Mouse (Mus musculus) kidney, adult 2 months (tissue): Measurements from ENCODE around the gene Ankrd17. TPM values are rescaled to one million over a fixed set of nuclear protein-coding genes. Genes with fewer than 3 reads are reported as not detected.

ENCODE experiments used
- DNase-seq: peaks from one replicate; pipeline ENCODE4 v3.0.0; 2021
- H3K27ac ChIP-seq: fragments of 200-500 bp; 2 replicates; pipeline ENCODE4 v1.5.1; 2012; ENCODE audit warnings: low read depth, low read length, control low read depth, inconsistent platforms; ENCODE audit not compliant: insufficient read depth
- H3K27me3 ChIP-seq: fragments of 200-500 bp; replicated peaks from 2 replicates; pipeline ENCODE4 v1.6.1; 2012; ENCODE audit warnings: mild to moderate bottlenecking, moderate library complexity, low read length, inconsistent platforms; ENCODE audit not compliant: control insufficient read depth, insufficient read depth
- H3K36me3 ChIP-seq: fragments of 200-500 bp; 2 replicates; pipeline ENCODE4 v1.6.1; 2012; ENCODE audit warnings: mild to moderate bottlenecking, moderate library complexity, low read length, inconsistent platforms; ENCODE audit not compliant: control insufficient read depth, insufficient read depth
- H3K4me1 ChIP-seq: fragments of 200-500 bp; 2 replicates; pipeline ENCODE4 v1.6.1; 2011; ENCODE audit warnings: low read length; ENCODE audit not compliant: control insufficient read depth, insufficient read depth
- H3K4me3 ChIP-seq: fragments of 200-500 bp; 2 replicates; pipeline ENCODE4 v1.5.1; 2011; ENCODE audit warnings: mild to moderate bottlenecking, low read depth, low read length, control low read depth; ENCODE audit not compliant: insufficient read depth
- CTCF ChIP-seq: fragments of 200-500 bp; conservative IDR thresholded peaks from 2 replicates; pipeline ENCODE4 v1.5.1; 2011; ENCODE audit warnings: low read depth, mild to moderate bottlenecking, control low read depth, low read length, moderate library complexity, mixed read lengths; ENCODE audit not compliant: insufficient read depth, insufficient read length
- POLR2A ChIP-seq: fragments of 200-500 bp; IDR thresholded peaks from one replicate; pipeline ENCODE4 v1.6.1; 2011; ENCODE audit warnings: low read depth, low read length, control low read depth
- WGBS: fragments of 180-500 bp; shearing (Covaris S2); methylation state at CpG from one replicate; pipeline ENCODE4 v1.1.7; 2018; 5-methylcytosine and 5-hydroxymethylcytosine counted together
- polyA plus RNA-seq: library from polyadenylated mRNA; depleted of rRNA; stranded (reverse); fragments of >200 nt; gene quantifications from 2 replicates; pipeline ENCODE4 v1.2.3, GENCODE M21; 2012; rRNA removed

Ankrd17 gene
- polyA plus RNA-seq: 27.1 and 27.9 TPM in 2 replicates

- WGBS: under 1% methylated on average over 86 of the region's 104 CpGs
- peak; percentile 95 for DNase-seq
- TF ChIP-seq POLR2A (peak; percentile 66), CTCF (no peak)
- Histone ChIP-seq H3K27me3 (no peaks in the 10 kb centered on the region), H3K4me1 (0 out of 2 replicates have a peak, but pooled peaks cover 3% of the 10 kb centered on the region), H3K4me3 (peak within 1 kb of the TSS; percentile 66), H3K27ac (peak within 1 kb of the TSS; percentile 100), H3K36me3 (no peaks in the 10 kb centered on the region; the same call in 1 of the 2 replicates)
Measured at GRCm38 (mm10) chr5:90366121-90367066, at the start of gene Ankrd17. Ankrd17 (minus strand) TSS chr5:90366577.

- no peak for TF ChIP-seq POLR2A
- no peak for TF ChIP-seq CTCF
- WGBS: 57% methylated on average over 6 of the region's 6 CpGs
- H3K27ac ChIP-seq: no peak overlapping the region
- no peaks in the 10 kb centered on the region for H3K4me1 ChIP-seq
- DNase-seq: no peak
- H3K36me3 ChIP-seq: no peaks in the 10 kb centered on the region
- H3K4me3 ChIP-seq: no peak overlapping the region
- no peaks in the 10 kb centered on the region; the same call in 1 of the 2 replicates for H3K27me3 ChIP-seq
Measured at GRCm38 (mm10) chr5:90414925-90415295, 48.5 kb upstream of the Ankrd17 start.

- Histone ChIP-seq H3K27ac (no peak overlapping the region), H3K27me3 (no peaks in the 10 kb centered on the region; the same call in 1 of the 2 replicates), H3K4me3 (no peak overlapping the region), H3K36me3 (no peaks in the 10 kb centered on the region), H3K4me1 (no peaks in the 10 kb centered on the region)
- WGBS: 64% methylated on average over 8 of the region's 8 CpGs
- no peak for TF ChIP-seq CTCF
- no peak for TF ChIP-seq POLR2A
- DNase-seq: peak; percentile 42
Measured at GRCm38 (mm10) chr5:90414142-90414924, 48.0 kb upstream of the Ankrd17 start.

GRCm38 (mm10) chr5:90405210-90405609 lies 38.8 kb upstream of the Ankrd17 start:
- peak; percentile 47 for DNase-seq
- peak; percentile 90 for TF ChIP-seq CTCF
- no peak for TF ChIP-seq POLR2A
- 61% methylated on average over 4 of the region's 4 CpGs for WGBS

GRCm38 (mm10) chr5:90396817-90397216 lies 30.4 kb upstream of the Ankrd17 start:
- Histone ChIP-seq H3K27ac (no peak overlapping the region), H3K27me3 (no peaks in the 10 kb centered on the region), H3K4me3 (no peak overlapping the region), H3K4me1 (no peaks in the 10 kb centered on the region; the same call in 1 of the 2 replicates), H3K36me3 (no peaks in the 10 kb centered on the region)
- TF ChIP-seq CTCF (no peak), POLR2A (no peak)
- no peak for DNase-seq
- 91% methylated on average over 4 of the region's 4 CpGs for WGBS

More at GRCm38 (mm10) chr5:90405210-90405609, 38.8 kb upstream of the Ankrd17 start:
- Histone ChIP-seq H3K27ac (no peak overlapping the region), H3K27me3 (no peaks in the 10 kb centered on the region), H3K36me3 (no peaks in the 10 kb centered on the region), H3K4me1 (no peaks in the 10 kb centered on the region; the same call in 1 of the 2 replicates), H3K4me3 (no peak overlapping the region)

- TF ChIP-seq POLR2A: no peak
- TF ChIP-seq CTCF: no peak
- no peak overlapping the region for H3K27ac ChIP-seq
- H3K27me3 ChIP-seq: no peaks in the 10 kb centered on the region
- H3K4me1 ChIP-seq: no peaks in the 10 kb centered on the region
- no peak for DNase-seq
- WGBS: 63% methylated on average over 4 of the region's 4 CpGs
- no peaks in the 10 kb centered on the region for H3K36me3 ChIP-seq
- no peak overlapping the region for H3K4me3 ChIP-seq
Measured at GRCm38 (mm10) chr5:90394322-90394721, 27.9 kb upstream of the Ankrd17 start.

GRCm38 (mm10) chr5:90393764-90394163 lies 27.4 kb upstream of the Ankrd17 start:
- Histone ChIP-seq H3K4me1 (no peaks in the 10 kb centered on the region), H3K27ac (no peak overlapping the region), H3K27me3 (no peaks in the 10 kb centered on the region), H3K36me3 (no peaks in the 10 kb centered on the region), H3K4me3 (no peak overlapping the region)
- TF ChIP-seq POLR2A (no peak), CTCF (no peak)
- no peak for DNase-seq
- 51% methylated on average over 5 of the region's 5 CpGs for WGBS
